Mouse (Mus musculus): ENCODE results near the gene Rnf148. TPM values are rescaled to one million over a fixed set of nuclear protein-coding genes. Genes with fewer than 3 reads are reported as not detected.

Gene Rnf148
- not detected for total RNA-seq (2023)

DNA sequence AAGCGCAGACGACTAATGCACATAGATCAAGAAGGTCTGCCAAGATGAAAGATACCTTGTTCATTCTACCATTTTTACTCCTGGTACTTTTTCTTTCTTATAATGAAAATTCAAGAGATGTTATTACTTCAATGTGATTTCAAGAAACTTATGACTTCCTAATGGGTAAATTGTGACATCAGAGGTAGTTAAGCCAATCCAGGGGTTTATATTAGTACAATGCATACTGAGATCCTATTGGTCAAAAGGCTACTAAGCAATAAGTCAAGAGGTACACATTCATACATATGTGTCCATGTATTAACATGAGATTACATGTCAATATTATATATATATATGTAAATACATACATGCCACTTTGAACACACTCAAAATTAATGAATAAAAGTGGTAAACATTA lies at the start of gene Rnf148:
TSS of gene Rnf148 (minus strand) at position 101 of the 400 bp plus-strand sequence.

GRCm38 (mm10) chr6:23650205-23650604 lies 4.7 kb downstream of the Rnf148 start, which contains the start of gene Rnf133:
Gene Rnf133 (minus strand): TSS chr6:23650305.

Other genes starting within 250 kb of the Rnf148 start
- not detected for gene Rnf133, start 4.8 kb downstream of the Rnf148 start, total RNA-seq (2023)
- not detected for gene Cadps2, start 184.3 kb upstream of the Rnf148 start, total RNA-seq (2023)

Data from monocyte, adult 59 days (primary cell).